Mouse (Mus musculus) gastrocnemius, adult 8-10 months (tissue): ENCODE data around the gene Rgs13. TPM values are rescaled to one million over a fixed set of nuclear protein-coding genes. Genes with fewer than 3 reads are reported as not detected.

ENCODE experiments used
- DNase-seq, 2 experiments: peaks; one replicate each; pipeline ENCODE4 v3.0.0; 2022; ENCODE audit warnings: low spot score in 2 of 2
- total RNA-seq, 4 experiments: library from RNA; stranded (reverse); gene quantifications; 2 replicates each; pipeline ENCODE4 v1.2.4; 2022

The Rgs13 gene
- total RNA-seq = not detected

DNA sequence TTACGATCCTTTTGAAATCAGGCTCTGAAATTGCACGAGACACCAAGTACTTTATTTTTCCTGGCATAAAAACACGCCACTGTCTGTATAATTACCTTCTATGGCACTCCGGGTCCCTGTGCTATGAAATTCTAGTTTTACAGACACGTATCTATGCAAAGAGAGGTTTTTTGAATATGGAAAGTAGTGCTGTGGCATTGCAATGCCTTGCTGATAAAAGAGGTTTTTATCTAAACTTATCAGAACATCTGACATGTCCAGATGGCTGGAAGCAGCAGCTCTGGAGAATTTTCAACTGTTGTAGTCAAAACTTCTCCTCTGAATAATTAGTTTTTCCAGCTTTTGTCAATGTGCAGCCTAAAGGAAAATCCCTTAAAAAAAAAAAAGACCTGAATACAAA is at the start of gene Rgs13:
Gene Rgs13, minus strand, starts transcription at position 207 of the 400 bp plus-strand sequence.
- DNase-seq = no peak

DNA sequence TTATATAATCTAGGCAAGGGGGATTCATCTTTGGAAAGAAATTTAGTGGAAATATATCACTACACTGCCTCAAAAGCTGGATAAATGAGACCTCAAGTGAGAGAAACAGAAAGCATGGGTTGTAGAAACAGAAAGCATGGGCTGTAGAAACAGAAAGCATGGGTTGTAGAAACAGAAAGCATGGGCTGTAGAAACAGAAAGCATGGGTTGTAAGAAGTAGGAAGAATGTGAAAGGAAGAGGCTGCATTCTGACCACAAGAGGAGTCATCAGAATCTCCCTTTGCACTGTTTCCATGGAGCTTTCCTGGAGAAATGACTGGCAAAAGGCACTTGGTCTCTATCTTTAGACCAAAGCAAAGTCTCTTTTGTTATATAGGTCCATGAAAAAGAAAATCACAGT is 38.1 kb upstream of the Rgs13 start:
- no peak for DNase-seq

DNA sequence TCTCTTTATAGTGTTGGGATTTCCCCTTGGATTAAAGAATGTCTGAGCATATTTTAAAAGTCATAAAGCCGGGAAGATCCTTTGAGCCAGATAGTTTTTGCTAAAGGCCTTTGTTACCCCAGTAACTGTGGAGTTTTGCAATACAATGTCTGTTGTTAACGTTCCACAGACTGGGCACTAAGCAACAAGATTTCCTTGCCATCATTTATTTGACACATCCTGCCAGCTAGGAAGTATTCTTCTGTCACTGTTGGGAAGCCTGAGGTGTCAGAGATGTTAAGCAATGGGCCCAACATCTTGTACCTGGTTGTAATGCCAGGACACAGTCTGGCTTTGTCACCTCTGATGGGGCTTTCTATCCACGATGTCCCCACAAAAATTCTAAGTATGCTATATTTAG is 33.7 kb upstream of the Rgs13 start:
- no peak for DNase-seq

DNA sequence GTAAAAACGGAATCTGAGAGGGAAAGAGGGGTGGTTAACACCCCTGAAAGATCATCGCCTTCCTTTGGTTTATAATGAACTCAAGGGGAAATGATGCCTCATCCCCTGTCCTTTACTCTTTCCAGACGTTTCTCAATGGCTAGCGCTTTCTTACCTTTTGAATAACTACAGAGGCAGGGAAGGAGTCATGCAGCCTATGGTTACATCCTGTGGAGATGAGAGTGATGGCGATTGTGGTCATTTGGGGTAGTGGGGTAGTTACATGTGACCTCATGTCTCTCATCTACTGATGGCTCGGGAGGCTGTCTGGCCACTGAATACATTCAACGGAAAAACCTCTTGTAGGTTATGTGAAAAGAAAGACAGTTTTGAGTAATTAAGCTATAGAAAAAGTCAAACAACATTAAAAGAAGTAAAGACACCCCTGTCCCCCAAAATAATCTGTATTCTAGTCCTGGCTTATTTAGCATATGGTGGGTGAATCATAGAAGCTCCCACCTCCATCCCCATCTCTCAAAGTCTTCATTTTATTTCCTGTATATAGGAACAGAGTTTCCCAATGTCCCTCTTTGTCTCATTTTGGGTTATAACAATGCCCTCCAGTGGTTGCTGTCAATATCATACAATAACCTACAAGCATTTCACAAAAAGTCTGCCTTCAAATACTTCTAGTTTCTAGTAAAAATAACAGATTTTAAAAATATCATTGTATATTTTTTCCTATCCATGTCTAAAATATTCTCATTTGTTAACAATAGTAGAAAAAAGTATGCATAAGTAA is 29.3 kb upstream of the Rgs13 start:
- no peak for DNase-seq

DNA sequence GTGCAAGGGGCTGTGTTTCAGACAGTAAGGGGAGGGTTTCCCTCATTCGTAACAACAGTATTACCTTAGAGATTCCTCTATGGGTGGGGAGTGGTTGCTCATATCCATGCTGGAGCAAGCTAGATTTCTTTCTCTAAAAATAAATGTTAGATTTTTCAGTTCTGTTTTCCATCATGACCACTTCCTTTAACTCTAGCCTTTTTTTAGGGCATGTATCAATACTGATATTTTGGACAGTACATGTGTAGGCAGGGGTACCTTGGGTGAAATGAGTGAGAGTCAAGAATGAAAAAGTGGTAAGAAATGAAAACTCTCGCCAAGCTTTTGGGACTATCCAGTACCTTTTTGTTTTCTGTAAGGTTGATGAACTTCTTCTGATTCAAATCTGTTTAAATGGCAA is 27.6 kb upstream of the Rgs13 start:
- DNase-seq = no peak

DNA sequence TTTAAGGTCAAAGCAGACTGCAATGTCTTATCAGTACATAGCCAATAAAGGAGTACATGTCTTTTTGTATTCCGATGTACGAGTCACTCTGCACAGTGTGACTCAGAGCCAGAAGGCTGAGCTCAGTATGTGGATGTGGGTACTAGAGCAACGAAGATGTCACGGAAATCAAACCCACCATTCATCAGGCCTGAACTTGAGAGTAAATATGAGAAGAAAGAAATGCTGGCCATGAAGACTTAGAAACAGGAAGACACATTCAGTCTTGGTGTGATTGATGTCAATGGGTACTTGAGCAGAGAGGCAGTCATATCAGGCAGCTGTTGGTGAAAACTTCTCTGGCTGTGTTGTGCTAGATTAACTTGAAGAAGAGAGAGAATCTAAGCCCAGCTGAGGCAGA is 25.8 kb upstream of the Rgs13 start:
- no peak for DNase-seq

DNA sequence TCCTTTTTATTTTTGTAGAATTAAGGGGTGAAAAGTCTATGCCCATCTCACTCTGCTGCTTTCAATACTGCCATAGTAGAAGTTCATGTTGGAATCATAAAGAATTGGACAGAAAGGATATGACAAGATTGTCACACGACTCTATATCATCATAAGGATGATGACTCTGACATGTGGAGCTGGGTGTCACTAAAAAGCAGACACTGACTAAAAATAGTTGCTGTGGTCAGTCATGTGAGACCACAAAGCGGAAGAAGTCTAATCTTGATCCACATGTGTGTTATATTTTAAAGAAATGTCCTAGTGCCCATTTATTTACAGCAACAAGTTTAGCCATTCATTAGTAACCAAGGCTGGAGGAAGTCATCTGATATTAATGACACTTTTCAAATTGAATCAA is 23.3 kb upstream of the Rgs13 start:
- no peak for DNase-seq

DNA sequence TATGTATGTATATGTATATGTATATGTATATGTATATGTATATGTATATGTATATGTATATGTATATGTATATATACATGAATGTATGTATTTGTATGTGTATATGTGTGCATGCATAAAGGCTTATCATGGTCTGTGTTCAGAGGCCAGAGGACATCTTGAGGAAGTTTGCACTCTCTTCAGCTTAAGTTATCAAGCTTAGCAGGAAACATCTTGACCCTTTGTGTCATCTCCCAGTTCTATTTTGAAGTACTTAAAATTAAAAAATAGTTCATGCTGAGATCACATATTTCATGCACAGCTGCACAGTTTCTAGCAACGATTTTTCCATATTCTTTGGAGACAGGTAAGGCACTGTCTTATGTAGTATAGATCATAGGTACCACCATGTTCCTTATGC is 22.4 kb upstream of the Rgs13 start:
- no peak for DNase-seq

DNA sequence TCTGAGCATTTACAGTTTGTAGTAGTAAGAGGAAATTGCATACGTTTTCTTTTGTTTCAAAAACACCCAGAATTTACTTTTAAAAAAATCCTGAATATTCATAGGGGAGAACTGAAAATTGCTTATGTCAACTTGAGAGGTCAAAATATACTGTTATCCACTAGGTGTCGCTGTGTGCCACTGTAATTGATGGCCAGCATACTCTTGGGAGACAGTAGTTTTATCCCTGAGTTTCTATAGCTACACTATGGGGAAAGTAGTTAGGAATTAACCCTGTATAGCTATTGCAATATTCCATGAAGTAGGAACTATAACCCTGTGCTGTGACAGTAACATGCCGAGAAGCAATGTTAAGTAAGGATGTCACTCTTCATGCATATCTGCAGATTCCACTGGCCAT is 20.5 kb upstream of the Rgs13 start:
- no peak for DNase-seq

DNA sequence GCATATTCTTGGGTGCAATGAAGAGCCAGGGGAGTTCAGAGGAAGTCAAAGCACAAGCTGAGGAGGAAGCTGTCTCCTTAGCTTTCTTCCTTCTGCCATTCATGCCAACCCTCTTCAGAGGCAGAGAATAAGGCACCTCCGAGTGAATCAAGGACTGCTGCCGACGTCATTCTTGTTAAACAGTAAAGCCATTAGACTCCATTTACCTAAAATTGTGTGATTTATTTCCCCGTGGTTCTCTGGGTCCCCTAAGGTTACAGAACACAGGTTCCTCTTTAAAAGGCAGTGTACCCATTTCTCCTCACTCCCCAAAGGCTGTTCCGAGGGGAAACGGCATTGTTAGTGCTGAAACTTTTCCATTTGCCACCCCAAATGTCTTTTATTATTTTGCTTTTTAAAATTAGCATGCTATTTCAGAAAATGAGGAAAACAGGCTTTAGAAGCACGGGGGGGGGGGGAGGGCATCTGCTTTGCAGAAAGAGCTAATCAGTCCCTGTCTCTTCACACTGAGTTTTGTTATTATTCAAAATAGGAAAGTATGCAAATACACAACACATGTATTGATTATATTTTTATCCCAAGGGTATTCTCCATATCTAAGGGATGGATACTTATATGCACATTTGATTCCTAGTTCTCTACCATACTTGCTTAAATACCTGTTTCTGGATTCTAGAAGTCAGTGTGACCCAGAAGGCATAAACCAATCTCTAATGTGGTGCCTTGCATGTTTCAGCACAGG is 9.7 kb upstream of the Rgs13 start:
- DNase-seq = no peak

DNA sequence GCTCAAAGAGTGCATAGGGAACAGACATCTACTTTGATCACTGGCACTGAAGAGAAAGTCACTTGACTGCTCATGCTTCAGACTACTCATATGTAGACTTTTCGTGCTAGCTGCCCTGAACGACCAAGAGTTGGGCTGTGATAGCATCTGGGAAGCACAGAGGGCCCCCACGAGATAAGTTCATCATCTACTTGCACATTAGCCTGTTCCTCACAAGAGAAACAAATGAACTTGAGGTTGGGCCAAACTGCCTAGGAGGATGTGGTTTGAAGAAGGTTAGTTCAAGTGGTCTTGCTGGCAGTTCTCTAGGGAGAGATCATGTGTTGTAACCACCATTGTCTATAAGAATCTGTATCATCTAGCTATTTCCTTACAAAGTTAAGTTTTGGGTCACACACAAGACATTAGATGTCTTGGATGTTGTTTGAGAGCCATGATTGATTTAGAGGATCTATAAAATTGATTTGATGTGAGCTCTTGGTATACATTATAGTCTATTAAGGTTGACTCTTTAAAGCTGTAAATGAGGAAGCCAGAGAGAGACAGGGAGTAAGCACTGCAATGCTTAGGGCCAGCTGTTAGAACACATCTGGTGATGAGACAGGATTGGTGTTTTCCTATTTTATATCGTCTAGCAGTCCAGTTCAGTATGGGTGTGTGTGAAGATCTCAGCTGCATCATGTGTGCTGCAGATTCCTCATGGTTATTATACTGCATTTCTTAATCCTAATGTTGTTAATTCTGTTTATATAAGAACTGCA is 8.0 kb upstream of the Rgs13 start:
- DNase-seq = no peak

DNA sequence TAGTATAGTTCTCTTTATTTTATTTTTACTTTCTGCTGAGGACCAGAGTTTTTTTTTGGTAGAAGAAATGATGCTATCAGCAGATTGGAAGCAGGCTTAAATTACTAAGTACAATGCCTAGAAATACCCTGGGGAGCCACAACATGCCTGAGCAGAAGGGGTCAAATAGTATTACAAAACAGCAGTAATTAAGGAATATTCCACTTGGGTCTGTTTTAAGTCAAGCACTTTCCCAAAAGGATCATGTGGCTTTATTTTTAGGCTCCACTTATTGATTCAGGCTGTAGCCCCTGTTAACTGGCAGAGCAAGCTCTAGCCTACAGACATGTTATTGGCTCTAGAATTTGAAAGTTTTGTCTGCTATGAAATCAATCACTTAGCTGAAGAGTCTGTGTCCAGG is 6.5 kb upstream of the Rgs13 start:
- DNase-seq = no peak

DNA sequence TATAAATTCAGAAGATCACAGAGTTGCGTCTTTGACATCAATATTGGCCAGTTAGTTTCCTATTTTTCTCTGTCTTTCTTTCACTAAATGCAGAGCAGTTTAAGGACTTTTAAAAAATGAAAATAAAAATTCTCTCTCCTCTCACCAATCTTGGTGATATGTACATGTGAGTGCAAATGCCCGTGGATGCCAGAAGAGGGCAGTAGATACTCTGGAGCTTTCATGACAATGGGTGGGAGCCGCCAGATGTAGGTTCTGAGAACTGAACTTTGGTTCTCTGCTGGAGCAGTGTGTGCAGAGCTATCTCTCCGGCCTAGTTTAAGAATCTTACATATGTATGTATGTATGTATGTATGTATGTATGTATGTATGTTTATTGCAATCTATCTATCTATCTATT is 2.4 kb upstream of the Rgs13 start:
- no peak for DNase-seq

DNA sequence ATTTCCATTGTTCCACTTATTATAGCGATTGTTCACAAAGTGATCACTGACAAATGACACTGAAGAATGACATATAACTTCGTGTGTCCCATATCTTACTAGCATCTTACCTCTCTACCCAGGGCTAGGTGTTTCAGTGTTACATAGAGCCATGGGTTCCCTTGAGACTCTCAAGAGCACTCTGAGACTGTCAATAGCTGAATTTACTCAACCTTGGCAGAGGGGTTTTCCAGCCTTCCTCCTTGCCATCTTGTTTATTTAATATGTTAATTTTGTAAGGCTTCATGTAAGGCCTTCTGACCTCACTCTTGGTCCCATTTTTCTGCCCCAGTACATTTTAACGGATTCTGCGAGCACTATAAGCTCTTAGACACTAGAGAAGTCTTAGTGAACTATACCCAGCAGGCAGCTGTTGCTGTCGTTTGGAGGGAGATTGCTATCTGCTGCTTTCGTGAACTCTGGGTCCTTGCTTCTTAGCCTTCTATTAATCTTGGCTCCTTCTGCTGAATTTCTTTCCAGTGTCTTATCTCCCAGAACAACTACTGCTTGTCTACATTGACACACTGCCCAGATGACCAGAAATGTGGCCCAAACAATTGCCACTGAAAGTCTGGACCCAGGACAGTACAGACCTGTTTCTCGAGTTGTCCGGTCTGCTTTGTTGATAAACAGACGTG is 1.2 kb upstream of the Rgs13 start:
- no peak for DNase-seq

DNA sequence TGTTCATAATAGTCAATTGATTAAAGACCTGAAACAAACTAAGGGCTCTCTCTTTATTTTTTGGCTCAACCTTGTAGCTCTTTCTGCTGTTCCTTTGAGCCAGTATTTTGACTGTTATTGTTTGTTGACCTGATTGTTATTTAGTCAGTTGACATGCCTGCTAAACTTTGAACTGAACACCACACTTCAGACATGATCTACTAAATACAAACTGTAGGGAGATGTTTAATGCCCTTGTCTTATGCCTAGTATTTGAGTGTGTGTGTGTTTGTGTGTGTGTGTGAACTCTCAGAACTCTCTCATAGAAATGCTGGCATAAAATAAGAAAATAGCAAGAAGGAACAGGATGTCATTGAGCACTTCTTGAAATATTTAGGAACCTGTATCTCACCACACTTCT is 448 bp upstream of the Rgs13 start:
- no peak for DNase-seq

DNA sequence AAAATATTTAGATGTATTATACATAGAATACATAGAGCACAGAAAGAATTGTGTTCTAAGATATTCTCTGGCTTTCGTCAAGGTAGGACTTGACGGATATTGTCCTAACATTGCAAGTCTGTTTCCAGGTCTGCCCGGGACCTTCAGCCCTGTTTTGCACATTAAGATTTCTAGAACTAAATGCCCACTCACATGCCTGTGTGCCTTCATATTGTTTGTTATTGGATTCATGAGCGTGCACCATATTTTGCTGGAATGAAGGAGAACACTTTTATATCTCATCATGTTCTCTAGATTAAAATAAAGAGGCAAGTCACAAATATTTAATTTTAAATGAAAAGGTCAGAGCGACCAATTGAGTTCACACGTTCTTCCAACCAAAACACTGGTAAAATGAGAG is 2.4 kb downstream of the Rgs13 start:
- DNase-seq = no peak

DNA sequence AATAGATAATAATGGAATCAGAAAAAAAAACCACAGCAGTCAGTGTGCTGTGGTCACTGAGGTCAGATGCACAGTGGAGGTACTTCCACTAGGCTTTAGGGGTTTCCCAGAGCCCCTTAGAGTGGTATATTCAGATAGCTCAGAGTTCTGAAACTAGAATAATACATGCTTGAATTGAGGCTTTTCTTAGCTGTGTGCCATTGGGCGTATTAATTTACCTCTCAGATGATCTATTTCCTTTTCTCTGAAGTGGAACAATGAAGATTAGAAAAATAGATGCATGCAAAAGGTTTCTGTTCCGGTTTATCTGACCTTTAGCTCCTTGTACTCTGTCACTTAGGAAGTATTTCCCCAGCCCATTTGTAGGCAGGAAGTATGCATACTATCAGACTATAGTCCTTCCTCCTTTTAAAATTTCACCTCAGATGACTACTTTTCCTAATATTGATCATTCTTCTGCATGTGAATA is 3.6 kb downstream of the Rgs13 start:
- no peak for DNase-seq

DNA sequence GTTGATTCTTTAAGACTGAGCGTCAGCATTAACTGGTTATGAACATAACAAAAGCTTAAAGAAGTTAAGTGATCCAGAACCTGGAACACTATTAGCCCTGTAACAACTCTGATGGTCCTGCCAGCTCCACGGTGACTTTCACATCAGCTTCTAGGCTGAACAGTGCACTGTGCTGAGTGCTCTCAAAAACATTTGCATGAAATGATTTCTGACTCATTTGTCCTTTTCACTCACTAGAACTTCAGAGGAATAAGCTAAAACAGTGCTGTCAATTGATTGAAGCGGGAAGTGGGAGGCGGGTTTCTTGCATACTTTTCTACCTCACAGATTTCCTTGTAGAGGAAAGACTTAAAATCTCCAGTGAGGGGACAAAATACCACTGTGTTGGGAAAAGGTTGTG is 8.3 kb downstream of the Rgs13 start:
- DNase-seq = no peak

DNA sequence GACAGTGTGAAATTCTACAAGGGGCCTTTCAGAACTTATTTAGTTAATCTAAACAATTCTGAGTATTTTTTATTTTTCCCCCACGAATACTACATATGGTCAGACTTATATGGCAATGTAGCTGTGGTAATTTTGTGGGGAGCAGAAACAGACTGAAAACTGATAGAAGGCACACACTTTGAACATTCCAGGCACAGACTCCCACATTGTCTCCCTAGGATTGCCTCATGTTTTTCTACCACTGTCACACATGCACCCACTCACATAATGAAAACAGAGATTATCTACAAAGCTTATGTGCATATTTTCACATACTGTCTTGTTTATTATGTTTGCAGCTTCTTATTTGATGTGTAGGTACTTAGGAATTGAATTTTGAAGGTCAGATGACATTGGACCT is 9.4 kb downstream of the Rgs13 start:
- DNase-seq = no peak

DNA sequence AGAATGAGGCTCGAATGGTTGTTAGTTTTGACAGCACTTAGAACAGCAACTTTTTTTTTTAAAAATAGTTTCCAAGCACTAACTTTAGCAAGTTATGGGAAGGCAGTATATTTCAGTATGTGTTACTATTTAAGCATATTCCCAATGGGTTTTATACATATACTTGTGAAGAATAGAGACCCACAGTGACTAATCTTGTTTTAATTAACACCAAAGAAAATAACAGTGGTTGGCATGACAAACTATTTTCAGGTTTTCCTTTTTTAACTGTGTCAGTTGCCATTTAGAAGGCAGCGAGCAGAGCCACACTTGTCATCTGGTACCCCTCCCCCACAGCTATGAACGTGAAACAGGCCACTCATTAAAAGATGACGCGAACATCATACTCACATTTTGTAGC is 10.3 kb downstream of the Rgs13 start:
- DNase-seq = no peak

DNA sequence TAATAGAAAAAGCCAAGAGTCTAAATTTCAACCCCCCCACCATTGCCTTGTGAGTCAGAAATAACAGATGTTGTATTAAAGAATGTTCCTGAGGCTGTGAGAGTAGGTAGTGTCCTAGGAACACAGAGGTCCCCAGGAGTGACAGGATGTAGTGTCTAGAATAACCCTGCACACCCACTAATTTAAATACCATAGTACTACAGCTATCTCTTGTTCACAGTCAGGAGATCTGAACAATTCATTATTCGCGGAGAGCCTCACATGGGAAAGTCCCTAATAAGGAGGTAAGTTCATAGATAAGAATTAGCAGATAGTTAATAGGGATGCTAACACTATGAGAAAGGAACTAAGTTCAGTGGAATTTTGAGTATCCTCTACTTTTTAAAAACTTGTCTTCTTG is 10.9 kb downstream of the Rgs13 start:
- no peak for DNase-seq

DNA sequence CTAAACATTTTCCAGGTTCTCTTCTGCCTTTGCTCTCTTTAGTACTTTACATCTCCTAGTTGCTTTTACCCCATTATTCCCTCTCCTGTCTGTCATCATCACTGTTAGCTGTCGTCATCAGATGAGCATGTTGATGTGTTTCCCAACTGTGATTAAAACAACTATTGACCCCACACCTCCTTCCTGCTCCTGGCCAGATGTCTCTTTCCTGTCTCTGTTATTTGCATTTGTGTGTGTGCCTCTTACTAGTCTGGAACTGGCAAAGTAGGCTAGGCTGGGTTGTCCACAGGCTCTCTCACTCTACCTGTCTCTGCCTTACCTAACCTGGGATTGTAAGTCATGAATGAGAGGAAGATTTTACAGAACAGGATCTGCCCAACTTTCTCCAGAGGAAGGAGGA is 24.6 kb downstream of the Rgs13 start:
- no peak for DNase-seq
